Mouse (Mus musculus) stomach, postnatal 0 days (tissue): ENCODE measurements around the gene Slc7a7.

ENCODE experiments used
- CTCF ChIP-seq: IDR thresholded peaks from 2 replicates; pipeline ENCODE4 v1.5.1; 2016; ENCODE audit warnings: antibody characterized with exemption, low read depth, mild to moderate bottlenecking, moderate library complexity
- EP300 ChIP-seq: optimal IDR thresholded peaks from 2 replicates; pipeline ENCODE3; 2016; ENCODE audit warnings: antibody characterized with exemption

DNA sequence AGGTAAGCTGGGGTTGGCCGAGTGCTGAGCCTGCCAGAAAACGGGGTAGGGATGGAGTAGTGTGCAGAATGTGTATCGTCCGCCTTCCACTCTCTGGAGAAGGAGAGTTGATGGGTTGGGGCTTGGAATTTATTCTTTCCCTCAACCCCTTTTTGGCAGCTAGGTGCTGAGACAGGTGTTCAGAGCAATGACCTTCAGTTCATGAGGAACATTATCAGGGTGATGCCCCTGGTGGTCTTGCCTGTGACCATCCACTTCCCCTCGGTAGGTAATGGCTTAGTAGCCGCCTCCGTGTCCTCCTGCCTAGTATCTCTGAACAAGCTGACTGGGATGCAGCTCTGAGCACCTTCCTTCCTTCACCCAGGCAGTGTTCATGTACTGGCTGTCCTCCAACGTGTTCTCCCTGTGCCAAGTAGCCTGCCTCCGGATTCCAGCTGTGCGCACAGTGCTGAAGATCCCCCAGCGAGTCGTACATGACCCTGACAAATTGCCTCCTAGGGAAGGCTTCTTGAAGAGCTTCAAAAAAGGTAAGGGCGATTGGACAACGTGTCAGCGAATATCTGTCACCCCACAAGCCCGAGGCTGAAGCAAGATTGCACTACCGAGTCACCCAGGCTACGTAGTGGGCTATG lies 50.0 kb downstream of the Slc7a7 start:
- TF ChIP-seq CTCF (no peak), EP300 (no peak)
